ENCODE assay signal across 8 mouse cellular contexts in the genomic region with DNA sequence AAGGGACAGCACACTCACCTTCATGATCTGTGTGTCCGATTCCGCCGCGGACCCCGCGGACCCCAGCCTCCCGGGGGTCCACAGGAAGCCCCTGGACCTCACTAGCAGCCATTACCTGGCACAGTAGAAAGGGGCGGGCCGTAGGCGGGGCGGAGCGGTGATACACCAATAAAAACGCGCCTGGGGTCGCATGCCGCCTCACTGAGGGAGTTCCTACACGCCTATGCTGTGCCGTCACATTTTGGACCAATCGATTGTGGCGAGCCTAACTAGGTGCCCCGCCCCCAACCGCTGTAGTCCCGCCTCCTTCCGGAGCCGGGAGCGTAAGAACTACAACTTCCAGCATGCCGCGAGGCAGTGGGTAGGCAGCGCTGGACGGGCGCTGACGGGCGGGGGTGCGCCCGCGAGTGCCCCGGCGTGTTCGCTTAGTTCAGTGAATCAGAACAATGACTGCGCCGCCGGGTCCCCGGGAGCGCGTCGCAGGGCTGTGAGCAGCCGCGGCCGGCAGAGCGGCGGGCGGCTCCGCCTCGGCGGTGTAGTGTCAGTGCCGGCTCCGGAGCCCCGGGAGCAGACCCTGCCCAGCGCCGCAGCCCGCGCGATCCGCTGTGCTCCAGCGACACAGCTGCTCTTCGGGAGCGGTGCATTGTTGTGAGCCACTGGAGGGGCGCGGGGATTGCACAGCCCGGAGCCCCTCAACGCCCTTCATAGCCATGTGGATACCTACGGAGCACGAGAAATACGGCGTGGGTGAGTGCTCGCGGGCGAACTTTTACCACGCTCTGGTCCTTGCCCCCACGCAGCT. TPM values are rescaled to one million over a fixed set of nuclear protein-coding genes. Genes with fewer than 3 reads are reported as not detected.
DNase-seq lines count a peak whose midpoint lies in the region; ATAC-seq and TF ChIP-seq lines count a peak whose summit lies in the region.

Zfp277 (minus strand) TSS at position 255 of the 802 bp plus-strand sequence.
Dock4 (plus strand) TSS at position 305 of the 802 bp plus-strand sequence.

- peak; percentile 99 for DNase-seq in 3134 (ENCODE audit: extremely low read depth, insufficient read length, low spot score)
- peak; percentile 98 to 99 for DNase-seq in adrenal gland, postnatal 36 days
- peak; percentile 99 to 100 for DNase-seq in heart, adult 18-20 months
- peak; percentile 100 for DNase-seq in kidney, adult 2 months
- DNase-seq in spleen, adult 2 months (ENCODE audit: low read depth in 1 of 2, low spot score in 2 of 2), result peak; percentile 97 to 98

- H3K4me1 ChIP-seq in embryonic facial prominence, embryonic 13.5 days, result peaks cover 28% of the 10 kb centered on the region
- peaks cover 12% of the 10 kb centered on the region; the same call in 1 of the 2 replicates for H3K4me1 ChIP-seq in kidney, adult 2 months (ENCODE audit: control insufficient read depth, insufficient read depth, low read length)
- H3K4me1 ChIP-seq in limb, embryonic 12.5 days (replicated peaks), result peaks cover 23% of the 10 kb centered on the region
- H3K4me1 ChIP-seq in midbrain, embryonic 15.5 days, result peaks cover 23% of the 10 kb centered on the region
- H3K4me1 ChIP-seq in spleen, adult 2 months (ENCODE audit: control insufficient read depth, insufficient read depth, insufficient read length), result peaks cover 6% of the 10 kb centered on the region; the same call in 1 of the 2 replicates

- no peak for TF ChIP-seq CTCF in kidney, adult 2 months (conservative IDR thresholded peaks at IDR 0.05; ENCODE audit: insufficient read depth, insufficient read length, low read depth, low read length)
- TF ChIP-seq CTCF in spleen, adult 2 months (IDR thresholded peaks at IDR 0.05; ENCODE audit: extremely low read depth, insufficient read depth, insufficient read length, insufficient replicate concordance), result no peak

- TF ChIP-seq POLR2A in kidney, adult 2 months (IDR thresholded peaks at IDR 0.05; ENCODE audit: low read depth, low read length), result peak; percentile 58
- TF ChIP-seq POLR2A in spleen, adult 2 months (IDR thresholded peaks at IDR 0.05; ENCODE audit: low read depth, low read length), result peak; percentile 22; the same call in 1 of the 2 replicates

- H3K4me3 ChIP-seq in embryonic facial prominence, embryonic 13.5 days, result peak within 1 kb of the TSS; percentile 84
- H3K4me3 ChIP-seq in kidney, adult 2 months (ENCODE audit: insufficient read depth, low read depth, low read length), result peak within 1 kb of the TSS; percentile 83
- peak within 1 kb of the TSS; percentile 78 for H3K4me3 ChIP-seq in limb, embryonic 12.5 days (replicated peaks)
- H3K4me3 ChIP-seq in midbrain, embryonic 15.5 days, result peak within 1 kb of the TSS; percentile 65
- H3K4me3 ChIP-seq in spleen, adult 2 months (ENCODE audit: extremely low read depth, insufficient read depth, insufficient read length), result peak within 1 kb of the TSS; percentile 96

- no peaks in the 10 kb centered on the region for H3K9me3 ChIP-seq in embryonic facial prominence, embryonic 13.5 days
- no peaks in the 10 kb centered on the region for H3K9me3 ChIP-seq in limb, embryonic 12.5 days
- H3K9me3 ChIP-seq in midbrain, embryonic 15.5 days, result no peaks in the 10 kb centered on the region

- no peaks in the 10 kb centered on the region for H3K36me3 ChIP-seq in embryonic facial prominence, embryonic 13.5 days
- no peaks in the 10 kb centered on the region for H3K36me3 ChIP-seq in kidney, adult 2 months (ENCODE audit: control insufficient read depth, insufficient read depth, low read length)
- no peaks in the 10 kb centered on the region for H3K36me3 ChIP-seq in limb, embryonic 12.5 days
- H3K36me3 ChIP-seq in midbrain, embryonic 15.5 days (replicated peaks), result no peaks in the 10 kb centered on the region
- no peaks in the 10 kb centered on the region for H3K36me3 ChIP-seq in spleen, adult 2 months (ENCODE audit: control insufficient read depth, insufficient read depth, low read length)

- peak; percentile 100 for ATAC-seq in embryonic facial prominence, embryonic 13.5 days (ENCODE audit: insufficient number of reproducible peaks, insufficient read depth, low FRiP score, low TSS enrichment, low read depth)
- peak; percentile 99 for ATAC-seq in limb, embryonic 12.5 days (ENCODE audit: insufficient number of reproducible peaks, insufficient read depth, low FRiP score, low TSS enrichment, low read depth)
- ATAC-seq in midbrain, embryonic 15.5 days (replicated peaks), result peak; percentile 98

- no peaks in the 10 kb centered on the region for H3K27me3 ChIP-seq in embryonic facial prominence, embryonic 13.5 days
- H3K27me3 ChIP-seq in kidney, adult 2 months (replicated peaks; ENCODE audit: control insufficient read depth, insufficient read depth, low read length), result no peaks in the 10 kb centered on the region
- no peaks in the 10 kb centered on the region for H3K27me3 ChIP-seq in limb, embryonic 12.5 days
- no peaks in the 10 kb centered on the region for H3K27me3 ChIP-seq in midbrain, embryonic 15.5 days (replicated peaks)
- peaks cover 10% of the 10 kb centered on the region for H3K27me3 ChIP-seq in spleen, adult 2 months (ENCODE audit: control insufficient read depth, insufficient read depth, low read length)

- under 1% methylated on average over 80 of the region's 80 CpGs for WGBS in embryonic facial prominence, embryonic 13.5 days
- under 1% methylated on average over 80 of the region's 80 CpGs for WGBS in kidney, adult 2 months
- WGBS in limb, embryonic 12.5 days, result under 1% methylated on average over 80 of the region's 80 CpGs
- under 1% methylated on average over 80 of the region's 80 CpGs for WGBS in midbrain, embryonic 15.5 days
- WGBS in spleen, adult 2 months, result under 1% methylated on average over 80 of the region's 80 CpGs

- peak within 1 kb of the TSS; percentile 91 for H3K27ac ChIP-seq in embryonic facial prominence, embryonic 13.5 days
- H3K27ac ChIP-seq in kidney, adult 2 months (ENCODE audit: insufficient read depth, low read depth, low read length), result peak within 1 kb of the TSS; percentile 39
- peak within 1 kb of the TSS; percentile 90 for H3K27ac ChIP-seq in limb, embryonic 12.5 days
- H3K27ac ChIP-seq in midbrain, embryonic 15.5 days, result peak within 1 kb of the TSS; percentile 91
- H3K27ac ChIP-seq in spleen, adult 2 months (ENCODE audit: insufficient read depth, low read length), result peak within 1 kb of the TSS; percentile 15; the same call in 1 of the 2 replicates

- H3K4me2 ChIP-seq in embryonic facial prominence, embryonic 13.5 days, result peak within 1 kb of the TSS; percentile 90
- peak within 1 kb of the TSS; percentile 72 for H3K4me2 ChIP-seq in limb, embryonic 12.5 days
- H3K4me2 ChIP-seq in midbrain, embryonic 15.5 days, result peak within 1 kb of the TSS; percentile 89

- H3K9ac ChIP-seq in embryonic facial prominence, embryonic 13.5 days, result peak within 1 kb of the TSS; percentile 89
- peak within 1 kb of the TSS; percentile 73 for H3K9ac ChIP-seq in limb, embryonic 12.5 days (replicated peaks)
- peak within 1 kb of the TSS; percentile 72 for H3K9ac ChIP-seq in midbrain, embryonic 15.5 days

RNA-seq across cellular contexts. Expression of gene Zfp277, which starts in this region (rescaled TPM):
- total RNA-seq in adrenal gland, postnatal 36 days (2021), result 10 to 100 TPM; 13.2 to 20.4 TPM
- 37.9 and 39.3 TPM in 2 replicates for polyA plus RNA-seq in embryonic facial prominence, embryonic 13.5 days (2015; fragmentation: Nextera tagmentation; extraction: Ambion mirVana)
- total RNA-seq in heart, adult 18-20 months (2021), result 10 to 100 TPM; 11.6 to 13.1 TPM
- polyA plus RNA-seq in kidney, adult 2 months (2012; rRNA removed), result 5.9 and 7.3 TPM in 2 replicates
- polyA plus RNA-seq in limb, embryonic 12.5 days (2016; fragmentation: Nextera tagmentation; extraction: Ambion mirVana), result 34.9 and 37.0 TPM in 2 replicates
- 26.6 and 26.9 TPM in 2 replicates for polyA plus RNA-seq in midbrain, embryonic 15.5 days (2015; fragmentation: Nextera tagmentation; extraction: Ambion mirVana)
- polyA plus RNA-seq in spleen, adult 2 months (2012; rRNA removed), result 2.7 and 2.8 TPM in 2 replicates

RNA-seq across cellular contexts. Expression of gene Dock4, which starts in this region (rescaled TPM):
- 10 to 100 TPM; 13.5 to 18.0 TPM for total RNA-seq in adrenal gland, postnatal 36 days (2021)
- polyA plus RNA-seq in embryonic facial prominence, embryonic 13.5 days (2015; fragmentation: Nextera tagmentation; extraction: Ambion mirVana), result 19.2 and 19.9 TPM in 2 replicates
- 10 to 100 TPM; 11.9 to 13.9 TPM for total RNA-seq in heart, adult 18-20 months (2021)
- polyA plus RNA-seq in kidney, adult 2 months (2012; rRNA removed), result 4.1 and 4.3 TPM in 2 replicates
- polyA plus RNA-seq in limb, embryonic 12.5 days (2016; fragmentation: Nextera tagmentation; extraction: Ambion mirVana), result 22.0 and 24.9 TPM in 2 replicates
- 37.7 and 42.0 TPM in 2 replicates for polyA plus RNA-seq in midbrain, embryonic 15.5 days (2015; fragmentation: Nextera tagmentation; extraction: Ambion mirVana)
- polyA plus RNA-seq in spleen, adult 2 months (2012; rRNA removed), result 2.3 and 2.8 TPM in 2 replicates

Comparison
In these comparisons a context has a peak if more than half of its experiments do, and no peak if none do; other contexts are left out.
1. Peak in every context shown above with its lines: DNase-seq, ATAC-seq, H3K4me3 ChIP-seq and H3K27ac ChIP-seq.
2. H3K27ac ChIP-seq: peak in every context shown above with its lines; median percentile 91 in embryonic facial prominence, embryonic 13.5 days; 91 in midbrain, embryonic 15.5 days; 90 in limb, embryonic 12.5 days; 39 in kidney, adult 2 months; 15 in spleen, adult 2 months.